17 mouse cellular contexts compared by ENCODE assay signal in genomic region chr6:31106144-31106836, GRCm38 (mm10).
DNase-seq lines count a peak whose midpoint lies in the region; TF ChIP-seq lines count a peak whose summit lies in the region.
"Had no signal": no experiment of that assay in that cellular context is flagged by ENCODE, and none has a peak within 500 bp of the region (broad histone marks: within the 10 kb centered on the region; RNA-seq: fewer than 3 reads in every experiment).

No protein-coding gene starts in this region.

- H3K27ac ChIP-seq in layer of hippocampus, adult 2 months, result peak overlapping the region; percentile 32; the same call in 1 of the 2 replicates
- H3K27ac ChIP-seq: hindbrain, postnatal 0 days; liver, embryonic 14.5 days; neural tube, embryonic 15.5 days had no signal

- peak; percentile 53 for DNase-seq in adrenal gland, adult 2 months
- no peak for DNase-seq in adrenal gland, postnatal 4 days (ENCODE audit: low spot score in 2 of 2)
- DNase-seq in layer of hippocampus, adult 2 months (ENCODE audit: low spot score in 2 of 2), result no peak
- DNase-seq in layer of hippocampus, postnatal 10 days (ENCODE audit: low spot score in 2 of 2), result no peak
- peak; percentile 26 for DNase-seq in retina, adult 2 months (ENCODE audit: low read depth, low spot score)
- no peak for DNase-seq in retina, postnatal 1 day
- DNase-seq in urinary bladder, postnatal 10 days (ENCODE audit: low spot score), result no peak
- DNase-seq: gastrocnemius, postnatal 10 days; heart, postnatal 4 days; left cerebral cortex, postnatal 4 days; midbrain, embryonic 14.5 days; thymus, adult 2 months had no signal

- no peak for TF ChIP-seq POLR2A in myocyte (IDR thresholded peaks at IDR 0.05; ENCODE audit: insufficient read length, low read depth)

- H3K4me3 ChIP-seq in layer of hippocampus, adult 2 months, result no peak overlapping the region
- H3K4me3 ChIP-seq in myocyte, result no peak overlapping the region
- H3K4me3 ChIP-seq: heart, embryonic 15.5 days; neural tube, embryonic 15.5 days had no signal

- TF ChIP-seq CTCF in layer of hippocampus, adult 2 months (conservative IDR thresholded peaks at IDR 0.05), result no peak

- H3K27me3 ChIP-seq in myocyte (ENCODE audit: control insufficient read depth, insufficient read depth, insufficient read length), result no peaks in the 10 kb centered on the region
- H3K27me3 ChIP-seq: heart, embryonic 15.5 days; neural tube, embryonic 15.5 days had no signal

- peaks cover 18% of the 10 kb centered on the region for H3K36me3 ChIP-seq in myocyte (ENCODE audit: control insufficient read depth, insufficient read depth)
- H3K36me3 ChIP-seq: heart, embryonic 15.5 days; neural tube, embryonic 15.5 days had no signal

- no peak overlapping the region for H3ac ChIP-seq in myocyte (ENCODE audit: control insufficient read depth, insufficient read length)

- H3K79me2 ChIP-seq in myocyte (ENCODE audit: control insufficient read depth, insufficient read depth), result peaks cover 100% of the 10 kb centered on the region

- H3K4me2 ChIP-seq in myocyte (ENCODE audit: low read depth), result peak overlapping the region; percentile 94
- H3K4me2 ChIP-seq: heart, embryonic 15.5 days; neural tube, embryonic 15.5 days had no signal

TF ChIP-seq in myocyte, 11 proteins besides CTCF, POLR2A, EP300 and RAD21:
- TF ChIP-seq MAX (IDR thresholded peaks at IDR 0.05; ENCODE audit: low read depth), result no peak
- TF ChIP-seq USF1 (IDR thresholded peaks at IDR 0.05; ENCODE audit: low read depth), result no peak
- no peak for TF ChIP-seq CEBPB (IDR thresholded peaks at IDR 0.05; ENCODE audit: insufficient read depth, poor library complexity, severe bottlenecking)
- no peak for TF ChIP-seq MYOD1 (IDR thresholded peaks at IDR 0.05; ENCODE audit: control insufficient read depth in 1 of 3, insufficient read length in 2 of 3, low read depth in 2 of 3)
- TF ChIP-seq TCF12 (IDR thresholded peaks at IDR 0.05; ENCODE audit: insufficient read depth, poor library complexity, severe bottlenecking), result no peak
- TF ChIP-seq REST (IDR thresholded peaks at IDR 0.05; ENCODE audit: insufficient read depth, insufficient read length), result no peak
- no peak for TF ChIP-seq TCF3 (IDR thresholded peaks at IDR 0.05; ENCODE audit: insufficient read length, low read depth)
- no peak for TF ChIP-seq POLR2AphosphoS2 (IDR thresholded peaks at IDR 0.05; ENCODE audit: insufficient read length, low read depth)
- TF ChIP-seq E2F4 (IDR thresholded peaks at IDR 0.05; ENCODE audit: insufficient read depth), result no peak
- no peak for TF ChIP-seq MYOG (IDR thresholded peaks at IDR 0.05; ENCODE audit: control insufficient read depth in 1 of 3, insufficient read depth in 1 of 3, insufficient read length in 2 of 3, low read depth in 2 of 3)
- TF ChIP-seq SRF (IDR thresholded peaks at IDR 0.05; ENCODE audit: control insufficient read depth, insufficient read length, low read depth), result no peak

Comparison
In these comparisons a context has a peak if more than half of its experiments do, and no peak if none do; other contexts are left out.
1. DNase-seq: peak in adrenal gland, adult 2 months (single experiment) and retina, adult 2 months (single experiment); none in adrenal gland, postnatal 4 days (0 of 2), layer of hippocampus, adult 2 months (0 of 2), layer of hippocampus, postnatal 10 days (0 of 2), retina, postnatal 1 day (single experiment) and urinary bladder, postnatal 10 days (single experiment).